Mouse (Mus musculus) forebrain, embryonic 16.5 days (tissue): ENCODE data around the gene Necap1. TPM values are rescaled to one million over a fixed set of nuclear protein-coding genes. Genes with fewer than 3 reads are reported as not detected.

Experiments used
- ATAC-seq: fragments of 200-750 bp; cut with Nextera tagmentation; 2 replicates; pipeline ENCODE4 v1.8.0; 2017; ENCODE audit warnings: mild to moderate bottlenecking, moderate library complexity
- H3K27ac ChIP-seq: fragments of 300-500 bp; sonication (generic); 2 replicates; pipeline ENCODE4 v1.5.1; 2014; ENCODE audit warnings: low read length, control low read depth
- H3K27me3 ChIP-seq: fragments of 300-500 bp; sonication (generic); replicated peaks from 2 replicates; pipeline ENCODE4 v1.6.1; 2014; ENCODE audit warnings: low read length; ENCODE audit not compliant: control insufficient read depth, insufficient read depth
- H3K36me3 ChIP-seq: fragments of 300-500 bp; sonication (generic); 2 replicates; pipeline ENCODE4 v1.6.1; 2014; ENCODE audit not compliant: control insufficient read depth, insufficient read depth
- H3K4me1 ChIP-seq: fragments of 300-500 bp; sonication (generic); replicated peaks from 2 replicates; pipeline ENCODE4 v1.6.1; 2014; ENCODE audit warnings: low read length; ENCODE audit not compliant: control insufficient read depth, insufficient read depth
- H3K4me2 ChIP-seq: fragments of 300-500 bp; sonication (generic); 2 replicates; pipeline ENCODE4 v1.6.1; 2014; ENCODE audit warnings: mild to moderate bottlenecking, low read length, control low read depth
- H3K4me3 ChIP-seq: fragments of 300-500 bp; sonication (generic); replicated peaks from 2 replicates; pipeline ENCODE4 v1.5.1; 2014; ENCODE audit warnings: mild to moderate bottlenecking, low read length, control low read depth
- H3K9ac ChIP-seq: fragments of 300-500 bp; sonication (generic); replicated peaks from 2 replicates; pipeline ENCODE4 v1.6.1; 2014; ENCODE audit warnings: low read depth, low read length, control low read depth
- H3K9me3 ChIP-seq: fragments of 300-500 bp; sonication (generic); 2 replicates; pipeline ENCODE4 v1.6.1; 2016; ENCODE audit warnings: low read length; ENCODE audit not compliant: control insufficient read depth
- WGBS: fragments of 180-500 bp; shearing (Covaris S2); extraction: QIAGEN DNeasy Blood & Tissue Kit; methylation state at CpG from one replicate; pipeline ENCODE4 v1.1.7; 2014; 5-methylcytosine and 5-hydroxymethylcytosine counted together
- polyA plus RNA-seq: library from polyadenylated mRNA; unstranded; fragments of >200 nt; fragmentation: Nextera tagmentation; extraction: Ambion mirVana; gene quantifications from 2 replicates; pipeline ENCODE4 v1.2.1, GENCODE M21; 2015

The Necap1 gene
- 132 and 139 TPM in 2 replicates for polyA plus RNA-seq

DNA sequence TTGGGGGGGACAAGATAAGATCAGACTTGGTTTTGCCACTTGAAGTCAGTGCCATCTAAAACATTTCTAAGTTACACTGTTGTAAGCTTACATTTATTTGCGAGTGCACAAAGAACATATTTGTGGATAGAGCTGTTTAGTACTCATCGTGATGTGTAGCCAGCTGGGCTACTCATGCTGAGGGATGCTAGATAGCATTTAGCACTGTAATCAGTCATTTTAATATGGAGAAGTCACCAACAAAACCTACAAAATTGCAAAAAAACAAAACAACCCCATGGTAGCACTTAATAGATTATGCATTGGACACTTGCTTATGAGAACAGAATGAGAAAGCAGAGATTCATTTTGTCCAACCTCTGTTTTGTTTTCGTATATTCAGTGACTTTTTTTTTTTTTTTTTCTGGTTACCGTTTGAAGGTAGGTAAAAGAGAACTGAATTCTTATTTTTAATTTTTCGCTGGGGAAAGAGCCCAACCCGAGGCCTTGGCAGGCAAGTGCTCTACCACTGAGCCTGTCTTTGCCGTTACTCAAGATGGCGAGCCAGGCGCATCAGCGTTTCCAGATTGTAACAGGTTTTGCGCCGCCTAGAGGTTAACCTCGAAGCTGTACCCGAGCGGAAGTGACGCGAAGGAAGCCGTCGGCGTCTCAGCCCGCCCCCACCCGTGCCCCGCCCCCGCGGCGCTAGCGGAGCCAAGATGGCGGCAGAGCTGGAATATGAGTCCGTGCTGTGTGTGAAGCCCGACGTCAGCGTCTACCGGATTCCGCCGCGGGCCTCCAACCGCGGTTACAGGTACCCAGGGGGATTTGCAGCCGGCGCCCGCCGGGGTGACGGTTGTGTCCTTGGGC, at the start of gene Necap1:
TSS of gene Necap1 (plus strand) at position 604 of the 849 bp plus-strand sequence.
- Histone ChIP-seq H3K9me3 (no peaks in the 10 kb centered on the region), H3K27me3 (no peaks in the 10 kb centered on the region), H3K4me1 (peaks cover 15% of the 10 kb centered on the region), H3K27ac (peak within 1 kb of the TSS; percentile 93), H3K4me2 (peak within 1 kb of the TSS; percentile 61), H3K9ac (peak within 1 kb of the TSS; percentile 83), H3K4me3 (peak within 1 kb of the TSS; percentile 85), H3K36me3 (no peaks in the 10 kb centered on the region; the same call in 1 of the 2 replicates)
- 7% methylated on average over 43 of the region's 43 CpGs for WGBS
- peak; percentile 97 for ATAC-seq

DNA sequence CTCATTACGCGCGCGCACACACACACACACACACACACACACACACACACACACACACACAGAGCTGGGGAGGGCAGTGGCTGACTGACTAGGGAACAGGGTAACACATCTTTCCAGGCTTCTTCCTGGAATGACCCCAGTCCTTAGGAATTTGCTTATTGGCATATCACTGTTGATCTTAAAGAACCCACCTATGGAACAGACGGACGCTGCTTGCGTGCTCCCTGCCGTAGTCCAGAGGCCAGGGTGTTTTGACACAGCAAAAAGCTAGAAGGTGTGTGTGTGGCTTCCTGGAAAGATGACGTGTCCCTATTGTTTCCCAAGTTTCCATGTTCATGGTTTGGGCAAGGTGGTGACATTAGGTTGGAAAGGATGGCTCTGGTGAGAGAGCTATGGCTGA, 49.1 kb upstream of the Necap1 start:
- ATAC-seq: no peak
- no peak overlapping the region for H3K4me2 ChIP-seq

DNA sequence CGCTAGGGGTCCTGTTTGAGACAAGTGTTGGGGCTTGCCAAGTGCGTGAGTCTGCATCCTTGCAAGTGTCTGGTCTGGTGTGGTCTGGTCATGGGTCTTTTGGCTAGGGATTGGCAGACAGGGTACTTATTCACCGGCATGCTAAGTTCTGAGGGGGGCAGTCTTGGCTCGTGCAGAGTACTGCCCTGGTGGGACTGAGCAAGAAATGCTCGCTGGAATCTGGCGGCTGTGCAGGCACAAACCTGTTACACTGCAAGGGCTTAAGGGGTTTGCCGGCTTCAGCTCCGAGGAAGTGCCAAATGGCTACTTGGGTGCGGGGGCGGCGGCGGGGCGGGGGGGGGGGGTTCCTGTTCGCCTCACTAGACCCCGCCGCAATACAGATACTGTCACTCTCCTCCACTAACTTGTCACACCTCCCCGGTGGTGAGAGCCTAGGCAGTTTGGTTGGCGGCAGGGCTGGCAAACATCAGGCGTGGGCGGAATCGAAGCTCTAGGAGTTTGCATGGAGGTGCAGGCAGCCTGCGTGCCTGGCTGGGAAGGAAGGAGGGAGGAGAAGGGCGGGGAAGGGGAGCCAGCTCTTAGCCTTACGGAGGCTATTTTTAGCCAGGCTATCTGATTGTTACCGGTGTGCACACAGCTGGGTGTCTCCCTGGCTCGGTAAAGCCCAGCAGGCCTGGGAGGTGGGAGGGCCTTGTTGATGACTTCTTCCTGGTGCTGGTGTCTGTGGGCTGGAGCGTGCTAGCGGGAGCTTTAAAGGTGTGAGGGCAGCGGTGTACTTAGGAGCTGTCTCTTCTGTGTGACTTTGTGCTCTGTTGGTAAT, 48.1 kb upstream of the Necap1 start:
- 3% methylated on average over 29 of the region's 29 CpGs for WGBS
- peak; percentile 69 for ATAC-seq
- no peaks in the 10 kb centered on the region for H3K27me3 ChIP-seq
- H3K4me2 ChIP-seq: peak overlapping the region; percentile 52
- H3K4me1 ChIP-seq: peaks cover 27% of the 10 kb centered on the region
- H3K27ac ChIP-seq: no peak overlapping the region
- H3K9ac ChIP-seq: peak overlapping the region; percentile 59
- peak overlapping the region; percentile 37 for H3K4me3 ChIP-seq
- no peaks in the 10 kb centered on the region for H3K9me3 ChIP-seq
- H3K36me3 ChIP-seq: 0 out of 2 replicates have a peak, but pooled peaks cover 2% of the 10 kb centered on the region

More for the DNA sequence above, 49.1 kb upstream of the Necap1 start:
- no peaks in the 10 kb centered on the region for H3K27me3 ChIP-seq
- WGBS: 94% methylated on average over 9 of the region's 9 CpGs
- no peak overlapping the region for H3K4me3 ChIP-seq
- no peak overlapping the region for H3K9ac ChIP-seq
- H3K27ac ChIP-seq: no peak overlapping the region
- H3K36me3 ChIP-seq: 0 out of 2 replicates have a peak, but pooled peaks cover 2% of the 10 kb centered on the region
- H3K4me1 ChIP-seq: peaks cover 35% of the 10 kb centered on the region
- H3K9me3 ChIP-seq: no peaks in the 10 kb centered on the region

DNA sequence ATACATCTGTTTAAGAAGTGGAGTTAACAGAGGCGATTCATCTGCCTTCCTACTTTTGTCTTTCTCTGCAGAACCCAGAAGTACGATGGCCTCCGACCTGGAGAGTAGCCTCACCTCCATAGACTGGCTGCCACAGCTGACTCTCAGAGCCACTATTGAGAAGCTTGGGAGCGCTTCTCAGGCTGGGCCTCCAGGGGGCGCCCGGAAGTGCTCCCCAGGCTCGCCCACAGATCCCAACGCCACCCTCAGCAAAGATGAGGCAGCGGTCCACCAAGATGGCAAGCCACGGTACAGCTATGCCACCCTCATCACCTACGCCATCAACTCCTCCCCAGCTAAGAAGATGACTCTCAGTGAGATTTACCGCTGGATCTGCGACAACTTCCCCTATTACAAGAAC, 46.2 kb upstream of the Necap1 start:
- WGBS: 41% methylated on average over 13 of the region's 13 CpGs
- H3K36me3 ChIP-seq: peaks cover 5% of the 10 kb centered on the region; the same call in 1 of the 2 replicates
- H3K9me3 ChIP-seq: no peaks in the 10 kb centered on the region
- no peak overlapping the region for H3K27ac ChIP-seq
- no peaks in the 10 kb centered on the region for H3K27me3 ChIP-seq
- H3K4me1 ChIP-seq: peaks cover 13% of the 10 kb centered on the region
- no peak for ATAC-seq
- no peak overlapping the region for H3K9ac ChIP-seq
- H3K4me3 ChIP-seq: no peak overlapping the region
- no peak overlapping the region for H3K4me2 ChIP-seq

DNA sequence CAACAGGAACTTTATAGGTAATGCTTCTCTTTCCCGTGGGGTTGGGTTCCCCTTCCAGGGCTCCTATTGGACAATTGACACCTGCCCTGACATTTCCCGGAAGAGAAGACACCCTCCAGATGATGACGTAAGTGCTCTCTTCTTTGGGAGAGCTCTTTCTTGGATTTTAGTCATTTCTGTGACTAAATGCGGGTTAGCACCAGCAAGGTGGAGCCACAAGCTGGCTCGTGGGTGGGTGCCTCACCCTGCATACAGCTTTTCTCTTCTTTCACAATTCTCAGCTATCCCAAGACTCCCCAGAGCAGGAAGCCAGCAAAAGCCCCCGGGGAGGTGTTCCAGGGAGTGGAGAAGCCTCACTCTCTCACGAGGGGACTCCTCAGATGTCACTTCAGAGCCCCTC, 41.4 kb upstream of the Necap1 start:
- H3K36me3 ChIP-seq: peaks cover 19% of the 10 kb centered on the region
- WGBS: 87% methylated on average over 7 of the region's 7 CpGs

DNA sequence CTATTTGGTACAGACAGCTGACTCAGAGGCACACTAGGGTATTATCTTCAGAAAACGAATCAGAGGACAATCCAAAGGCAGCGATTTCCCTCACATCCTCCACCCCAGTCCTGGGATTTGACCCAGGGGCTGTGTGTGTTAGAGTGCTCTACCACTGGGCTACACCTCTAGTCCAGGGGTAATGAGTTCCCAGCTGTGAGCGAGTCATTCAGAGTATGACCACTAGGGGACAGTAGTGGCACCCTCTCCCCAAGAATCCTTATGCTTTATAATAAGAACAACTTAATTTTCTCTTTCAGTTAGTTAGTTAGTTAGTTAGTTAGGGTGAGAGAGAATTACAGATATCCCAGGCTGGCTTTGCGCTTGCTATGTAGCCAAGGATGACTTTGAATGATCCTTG, 39.9 kb upstream of the Necap1 start:
- H3K9ac ChIP-seq: no peak overlapping the region
- no peak overlapping the region for H3K4me3 ChIP-seq
- H3K4me2 ChIP-seq: no peak overlapping the region
- no peaks in the 10 kb centered on the region for H3K27me3 ChIP-seq
- H3K9me3 ChIP-seq: peaks cover 2% of the 10 kb centered on the region; the same call in 1 of the 2 replicates
- no peak overlapping the region for H3K27ac ChIP-seq
- ATAC-seq: no peak
- H3K36me3 ChIP-seq: peaks cover 20% of the 10 kb centered on the region
- 68% methylated on average over 4 of the region's 4 CpGs for WGBS
- no peaks in the 10 kb centered on the region for H3K4me1 ChIP-seq

More for the DNA sequence above, 41.4 kb upstream of the Necap1 start:
- ATAC-seq: no peak
- no peak overlapping the region for H3K27ac ChIP-seq
- H3K4me2 ChIP-seq: no peak overlapping the region
- no peak overlapping the region for H3K9ac ChIP-seq
- no peaks in the 10 kb centered on the region for H3K4me1 ChIP-seq
- no peaks in the 10 kb centered on the region for H3K27me3 ChIP-seq
- H3K9me3 ChIP-seq: peaks cover 2% of the 10 kb centered on the region; the same call in 1 of the 2 replicates
- no peak overlapping the region for H3K4me3 ChIP-seq

DNA sequence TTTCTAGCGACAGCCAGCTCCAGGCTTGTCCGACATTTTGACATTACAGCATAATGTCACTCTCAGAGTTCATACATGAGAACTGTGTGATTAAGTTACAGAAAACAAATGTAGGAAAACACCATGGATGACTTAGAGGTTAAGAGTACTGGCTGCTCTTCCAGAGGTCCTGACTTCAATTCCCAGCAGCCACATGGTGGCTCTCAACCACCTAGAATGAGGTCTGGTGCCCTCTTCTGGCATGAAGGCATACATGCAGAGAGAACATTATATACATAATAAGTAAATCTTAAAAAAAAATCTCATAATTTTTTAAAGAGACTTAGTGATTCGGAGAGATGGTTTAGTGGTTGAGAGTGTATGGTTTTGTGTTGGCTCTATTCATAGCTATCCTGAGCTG, 37.3 kb upstream of the Necap1 start:
- H3K36me3 ChIP-seq: peaks cover 23% of the 10 kb centered on the region
- 97% methylated on average over 3 of the region's 3 CpGs for WGBS
- no peak for ATAC-seq
- H3K4me1 ChIP-seq: no peaks in the 10 kb centered on the region
- peaks cover 2% of the 10 kb centered on the region; the same call in 1 of the 2 replicates for H3K9me3 ChIP-seq
- no peak overlapping the region for H3K9ac ChIP-seq
- no peaks in the 10 kb centered on the region for H3K27me3 ChIP-seq
- H3K4me3 ChIP-seq: no peak overlapping the region
- no peak overlapping the region for H3K4me2 ChIP-seq
- no peak overlapping the region for H3K27ac ChIP-seq

DNA sequence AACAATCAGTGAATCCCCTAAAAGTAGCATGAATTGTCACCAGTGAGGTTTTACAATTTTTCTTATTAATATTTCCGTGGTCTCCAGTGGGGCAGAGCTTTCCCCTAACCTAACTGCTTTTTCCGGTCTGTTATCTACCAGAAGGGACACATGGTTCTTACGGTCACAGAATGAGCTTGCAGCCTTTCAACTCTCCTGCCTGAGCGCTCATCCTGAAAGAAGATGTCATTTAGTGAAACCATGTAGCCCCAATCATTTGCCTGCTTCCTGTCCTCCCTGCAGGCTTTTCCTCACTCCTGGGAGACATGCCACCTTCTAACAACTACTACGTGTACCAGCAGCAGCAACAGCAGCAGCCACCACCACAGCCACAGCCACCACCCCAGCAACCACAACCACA, 36.7 kb upstream of the Necap1 start:
- Histone ChIP-seq H3K27me3 (no peaks in the 10 kb centered on the region), H3K27ac (no peak overlapping the region), H3K9ac (no peak overlapping the region), H3K36me3 (peaks cover 23% of the 10 kb centered on the region), H3K4me1 (no peaks in the 10 kb centered on the region), H3K4me3 (no peak overlapping the region), H3K9me3 (peaks cover 2% of the 10 kb centered on the region; the same call in 1 of the 2 replicates), H3K4me2 (no peak overlapping the region)
- 91% methylated on average over 5 of the region's 5 CpGs for WGBS
- ATAC-seq: no peak

DNA sequence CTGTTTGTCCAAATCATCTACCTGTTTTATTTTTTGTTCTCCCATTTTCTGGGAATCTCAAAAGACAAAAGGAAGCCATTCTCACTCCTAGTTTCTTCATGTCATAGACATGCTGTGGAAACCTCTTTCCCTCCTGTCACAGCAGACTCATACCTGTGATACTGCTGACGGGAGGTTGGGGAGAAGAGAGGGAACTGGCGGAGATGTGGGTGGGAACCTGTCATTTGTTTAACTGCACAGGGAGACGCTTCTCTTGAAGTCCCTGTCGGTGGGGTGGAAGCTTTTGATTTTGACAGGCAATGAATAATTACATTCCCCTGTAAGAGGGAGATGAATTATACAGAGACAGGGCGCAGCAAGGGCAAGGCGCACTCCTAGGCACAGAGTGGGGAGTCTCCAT, 30.5 kb upstream of the Necap1 start:
- Histone ChIP-seq H3K4me3 (no peak overlapping the region), H3K27me3 (no peaks in the 10 kb centered on the region), H3K9me3 (no peaks in the 10 kb centered on the region), H3K27ac (no peak overlapping the region), H3K4me1 (no peaks in the 10 kb centered on the region), H3K36me3 (peaks cover 16% of the 10 kb centered on the region), H3K4me2 (no peak overlapping the region), H3K9ac (no peak overlapping the region)
- WGBS: 84% methylated on average over 6 of the region's 6 CpGs
- peak; percentile 85 for ATAC-seq
